20 mouse cellular contexts compared by ENCODE assay signal in the genomic region with DNA sequence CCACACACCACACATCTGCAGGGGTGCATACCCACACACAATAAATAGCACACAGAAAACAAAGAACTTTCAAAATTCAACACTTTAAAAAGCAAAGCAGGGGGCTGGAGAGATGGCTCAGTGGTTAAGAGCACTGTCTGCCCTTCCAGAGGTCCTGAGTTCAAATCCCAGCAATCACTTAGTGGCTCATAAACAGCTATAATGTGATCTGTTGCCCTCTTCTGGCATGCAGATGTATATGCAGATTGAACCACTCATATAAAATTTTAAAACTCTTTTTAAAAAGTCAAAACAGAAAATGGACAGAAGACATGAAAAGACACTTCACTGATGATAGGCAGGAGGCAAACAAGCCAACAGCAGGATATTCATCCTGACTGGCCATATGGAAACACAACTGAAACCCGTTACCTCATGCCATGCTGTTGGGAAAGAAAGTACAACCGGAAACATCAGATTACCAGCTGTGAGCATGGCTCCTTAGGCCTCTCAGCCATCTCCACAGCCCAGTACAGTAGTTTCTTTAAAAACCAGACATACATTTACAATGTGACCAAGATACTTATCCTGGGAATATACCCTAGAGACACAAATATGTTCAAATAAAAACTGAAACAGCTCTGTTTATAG. TPM values are rescaled to one million over a fixed set of nuclear protein-coding genes. Genes with fewer than 3 reads are reported as not detected.
DNase-seq lines count a peak whose midpoint lies in the region; ATAC-seq and TF ChIP-seq lines count a peak whose summit lies in the region.
"Had no signal": no experiment of that assay in that cellular context is flagged by ENCODE, and none has a peak within 500 bp of the region (broad histone marks: within the 10 kb centered on the region; RNA-seq: fewer than 3 reads in every experiment).

No protein-coding gene starts in this region.

- DNase-seq in heart, adult 11 months: peak; percentile 50
- no peak for DNase-seq in heart, embryonic 10.5 days (ENCODE audit: low spot score)
- DNase-seq in layer of hippocampus, adult 2 months (ENCODE audit: low spot score in 2 of 2): no peak
- DNase-seq in layer of hippocampus, postnatal 10 days (ENCODE audit: low spot score in 2 of 2): no peak
- no peak for DNase-seq in midbrain, postnatal 0 days (ENCODE audit: low spot score)
- no peak for DNase-seq in midbrain, embryonic 10.5 days (ENCODE audit: low spot score)
- no peak for DNase-seq in embryo, embryonic 10 days (ENCODE audit: low spot score)
- DNase-seq in spleen, postnatal 10 days (ENCODE audit: low spot score in 2 of 2): no peak
- DNase-seq: cerebellum, adult 8-10 months; gastrocnemius, postnatal 25 days; heart, postnatal 36 days; kidney, adult 11 months; thymus, postnatal 4 days had no signal

- ATAC-seq in midbrain, postnatal 0 days (ENCODE audit: low FRiP score): no peak

- H3K36me3 ChIP-seq in heart, embryonic 10.5 days: no peaks in the 10 kb centered on the region
- H3K36me3 ChIP-seq in midbrain, postnatal 0 days (ENCODE audit: insufficient read depth, low read length): no peaks in the 10 kb centered on the region
- H3K36me3 ChIP-seq in midbrain, embryonic 10.5 days: no peaks in the 10 kb centered on the region
- H3K36me3 ChIP-seq: forebrain, embryonic 12.5 days; hindbrain, embryonic 15.5 days; limb, embryonic 12.5 days; liver, embryonic 15.5 days; midbrain, embryonic 12.5 days; neural tube, embryonic 13.5 days had no signal

- TF ChIP-seq CTCF in layer of hippocampus, adult 2 months (conservative IDR thresholded peaks at IDR 0.05): peak; percentile 65
- TF ChIP-seq CTCF in midbrain, postnatal 0 days (IDR thresholded peaks at IDR 0.05): peak; percentile 51

- no peak overlapping the region for H3K4me2 ChIP-seq in midbrain, postnatal 0 days (ENCODE audit: low read depth, low read length, poor library complexity, severe bottlenecking)
- H3K4me2 ChIP-seq: forebrain, embryonic 12.5 days; heart, embryonic 11.5 days; hindbrain, embryonic 15.5 days; limb, embryonic 12.5 days; liver, embryonic 15.5 days; midbrain, embryonic 12.5 days; neural tube, embryonic 13.5 days had no signal

- H3K27ac ChIP-seq in heart, embryonic 10.5 days: no peak overlapping the region
- H3K27ac ChIP-seq in layer of hippocampus, adult 2 months: no peak overlapping the region
- H3K27ac ChIP-seq in midbrain, postnatal 0 days (ENCODE audit: low read depth, low read length): no peak overlapping the region
- no peak overlapping the region for H3K27ac ChIP-seq in midbrain, embryonic 10.5 days (replicated peaks)
- H3K27ac ChIP-seq: forebrain, embryonic 12.5 days; hindbrain, embryonic 15.5 days; limb, embryonic 12.5 days; liver, embryonic 15.5 days; midbrain, embryonic 12.5 days; neural tube, embryonic 13.5 days had no signal

- H3K4me3 ChIP-seq in heart, embryonic 10.5 days: no peak overlapping the region
- no peak overlapping the region for H3K4me3 ChIP-seq in layer of hippocampus, adult 2 months
- H3K4me3 ChIP-seq in midbrain, postnatal 0 days (ENCODE audit: low read depth, low read length): no peak overlapping the region
- no peak overlapping the region for H3K4me3 ChIP-seq in midbrain, embryonic 10.5 days
- H3K4me3 ChIP-seq: forebrain, embryonic 12.5 days; hindbrain, embryonic 15.5 days; limb, embryonic 12.5 days; liver, embryonic 15.5 days; midbrain, embryonic 12.5 days; neural tube, embryonic 13.5 days had no signal

- H3K27me3 ChIP-seq in heart, embryonic 10.5 days (ENCODE audit: insufficient read depth, poor library complexity, severe bottlenecking): no peaks in the 10 kb centered on the region
- no peaks in the 10 kb centered on the region for H3K27me3 ChIP-seq in midbrain, postnatal 0 days (ENCODE audit: insufficient read depth, low read length)
- H3K27me3 ChIP-seq in midbrain, embryonic 10.5 days (ENCODE audit: low read depth, poor library complexity, severe bottlenecking): no peaks in the 10 kb centered on the region
- H3K27me3 ChIP-seq: forebrain, embryonic 12.5 days; hindbrain, embryonic 15.5 days; limb, embryonic 12.5 days; liver, embryonic 15.5 days; midbrain, embryonic 12.5 days; neural tube, embryonic 13.5 days had no signal

- H3K9ac ChIP-seq in midbrain, postnatal 0 days (replicated peaks; ENCODE audit: low read length, poor library complexity, severe bottlenecking): no peak overlapping the region
- H3K9ac ChIP-seq: forebrain, embryonic 12.5 days; hindbrain, embryonic 15.5 days; limb, embryonic 12.5 days; liver, embryonic 15.5 days; midbrain, embryonic 12.5 days; neural tube, embryonic 13.5 days had no signal

- no peaks in the 10 kb centered on the region for H3K9me3 ChIP-seq in heart, embryonic 10.5 days
- no peaks in the 10 kb centered on the region for H3K9me3 ChIP-seq in midbrain, postnatal 0 days (ENCODE audit: low read length)
- no peaks in the 10 kb centered on the region for H3K9me3 ChIP-seq in midbrain, embryonic 10.5 days (replicated peaks)
- H3K9me3 ChIP-seq: forebrain, embryonic 12.5 days; hindbrain, embryonic 15.5 days; limb, embryonic 12.5 days; liver, embryonic 15.5 days; midbrain, embryonic 12.5 days; neural tube, embryonic 13.5 days had no signal

- H3K4me1 ChIP-seq in heart, embryonic 10.5 days: peaks cover 41% of the 10 kb centered on the region
- H3K4me1 ChIP-seq in midbrain, postnatal 0 days (ENCODE audit: insufficient read depth, low read length): no peaks in the 10 kb centered on the region
- peaks cover 36% of the 10 kb centered on the region for H3K4me1 ChIP-seq in midbrain, embryonic 10.5 days
- H3K4me1 ChIP-seq: hindbrain, embryonic 15.5 days had no signal

- WGBS in heart, embryonic 10.5 days: 77% methylated on average over 2 of the region's 2 CpGs
- 84% methylated on average over 2 of the region's 2 CpGs for WGBS in midbrain, postnatal 0 days
- 72% methylated on average over 2 of the region's 2 CpGs for WGBS in midbrain, embryonic 10.5 days

RNA-seq across cellular contexts. Expression of gene Suclg2, which starts 17.5 kb away (rescaled TPM):
- 76.4 and 90.3 TPM in 2 replicates for polyA plus RNA-seq in heart, embryonic 10.5 days (2016; fragmentation: Nextera tagmentation; extraction: Ambion mirVana)
- 10 to 100 TPM; 13.3 to 16.5 TPM for total RNA-seq in layer of hippocampus, adult 2 months (2021)
- total RNA-seq in layer of hippocampus, postnatal 10 days (2021): 10 to 100 TPM; 16.6 to 18.1 TPM
- 13.5 and 14.4 TPM in 2 replicates for total RNA-seq in midbrain, postnatal 0 days (2014; rRNA removed)
- polyA plus RNA-seq in midbrain, postnatal 0 days (2015; fragmentation: Nextera tagmentation; extraction: Ambion mirVana): 15.7 and 17.4 TPM in 2 replicates
- polyA plus RNA-seq in midbrain, embryonic 10.5 days (2016; fragmentation: Nextera tagmentation; extraction: Ambion mirVana): 45.2 and 51.5 TPM in 2 replicates
